Mouse (Mus musculus) forebrain, embryonic 10.5 days (tissue): ENCODE results near the gene Gm28047. TPM values are rescaled to one million over a fixed set of nuclear protein-coding genes. Genes with fewer than 3 reads are reported as not detected.

Experiments used
- DNase-seq: peaks from one replicate; pipeline ENCODE4 v3.0.0-alpha.2; 2017; ENCODE audit warnings: low spot score; ENCODE audit errors: extremely low spot score
- H3K27ac ChIP-seq: fragments of 300-500 bp; sonication (generic); 2 replicates; pipeline ENCODE4 v1.5.1; 2016; ENCODE audit warnings: mild to moderate bottlenecking
- H3K27me3 ChIP-seq: fragments of 300-500 bp; sonication (generic); 2 replicates; pipeline ENCODE4 v1.6.1; 2016; ENCODE audit warnings: mild to moderate bottlenecking; ENCODE audit not compliant: poor library complexity, severe bottlenecking
- H3K36me3 ChIP-seq: fragments of 300-500 bp; sonication (generic); replicated peaks from 2 replicates; pipeline ENCODE4 v1.6.1; 2016; ENCODE audit warnings: mild to moderate bottlenecking, moderate library complexity
- H3K4me1 ChIP-seq: fragments of 300-500 bp; sonication (generic); 2 replicates; pipeline ENCODE4 v1.6.1; 2016
- H3K4me3 ChIP-seq: fragments of 300-500 bp; sonication (generic); 2 replicates; pipeline ENCODE4 v1.5.1; 2016; ENCODE audit warnings: mild to moderate bottlenecking, moderate library complexity
- H3K9me3 ChIP-seq: fragments of 300-500 bp; sonication (generic); 2 replicates; pipeline ENCODE4 v1.6.1; 2016; ENCODE audit warnings: mild to moderate bottlenecking, moderate library complexity
- WGBS: fragments of 180-500 bp; shearing (Covaris S2); methylation state at CpG from one replicate; pipeline ENCODE4 v1.1.7; 2016; 5-methylcytosine and 5-hydroxymethylcytosine counted together
- microRNA counts: library from miRNA; unstranded; fragments of <30 nt; microRNA quantifications from one replicate; lab custom pipeline; 2017
- microRNA-seq: library from miRNA; unstranded; fragments of <30 nt; microRNA quantifications from one replicate; pipeline ENCODE4, GENCODE M21; 2017
- polyA plus RNA-seq: library from polyadenylated mRNA; unstranded; fragments of >200 nt; fragmentation: Nextera tagmentation; extraction: Ambion mirVana; gene quantifications from 2 replicates; pipeline ENCODE4 v1.2.1, GENCODE M21; 2016

Gene Gm28047
- polyA plus RNA-seq, 1 experiment from 2014 or later: not detected

GRCm38 (mm10) chr15:102485853-102486252, 139.0 kb downstream of the Gm28047 start:
- H3K27me3 ChIP-seq: no peaks in the 10 kb centered on the region
- no peak overlapping the region for H3K4me3 ChIP-seq
- WGBS: 92% methylated on average over 12 of the region's 12 CpGs
- peaks cover 99% of the 10 kb centered on the region for H3K36me3 ChIP-seq
- no peak overlapping the region for H3K27ac ChIP-seq
- no peaks in the 10 kb centered on the region for H3K9me3 ChIP-seq
- no peak for DNase-seq
- H3K4me1 ChIP-seq: no peaks in the 10 kb centered on the region

DNA sequence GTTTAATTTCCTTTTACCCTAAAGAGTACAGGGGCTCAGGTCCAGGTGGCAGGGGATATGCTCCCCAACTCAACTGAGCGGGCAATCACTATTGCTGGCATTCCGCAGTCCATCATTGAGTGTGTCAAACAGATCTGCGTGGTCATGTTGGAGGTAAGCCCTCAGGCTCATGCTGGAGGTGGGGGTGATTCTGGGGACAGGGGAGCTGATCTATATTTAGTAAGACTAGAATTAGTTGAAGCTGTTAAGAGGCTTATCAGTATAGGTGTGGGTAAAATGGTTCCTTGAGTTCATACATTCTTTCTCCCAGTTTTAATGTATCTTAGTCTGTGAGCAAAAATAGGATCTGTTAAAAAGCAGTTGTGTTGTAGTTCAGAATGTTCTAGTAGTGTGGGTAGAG, 141.7 kb downstream of the Gm28047 start:
- peaks cover 98% of the 10 kb centered on the region for H3K36me3 ChIP-seq
- H3K4me1 ChIP-seq: no peaks in the 10 kb centered on the region
- H3K27me3 ChIP-seq: no peaks in the 10 kb centered on the region
- WGBS: 96% methylated on average over 3 of the region's 3 CpGs
- H3K9me3 ChIP-seq: no peaks in the 10 kb centered on the region
- no peak overlapping the region for H3K4me3 ChIP-seq
- no peak overlapping the region for H3K27ac ChIP-seq
- DNase-seq: no peak

DNA sequence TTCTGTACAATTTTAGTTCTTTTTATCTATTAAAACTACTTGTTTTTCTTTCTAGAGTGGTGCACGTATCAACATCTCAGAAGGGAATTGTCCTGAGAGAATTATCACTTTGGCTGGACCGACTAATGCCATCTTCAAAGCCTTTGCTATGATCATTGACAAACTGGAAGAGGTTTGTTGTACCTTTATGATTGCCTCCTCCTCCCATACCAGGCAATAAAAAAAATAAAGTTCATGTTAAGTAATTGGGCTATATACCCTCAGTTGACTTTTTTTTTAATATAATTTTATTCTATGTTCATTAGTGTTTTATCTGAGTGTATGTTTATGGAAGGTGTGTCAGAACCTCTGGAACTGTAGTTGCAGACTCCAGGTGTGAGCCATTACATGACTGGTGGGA, 150.3 kb downstream of the Gm28047 start:
- Histone ChIP-seq H3K27me3 (no peaks in the 10 kb centered on the region), H3K4me3 (no peak overlapping the region), H3K36me3 (peaks cover 69% of the 10 kb centered on the region), H3K9me3 (no peaks in the 10 kb centered on the region), H3K4me1 (peaks cover 25% of the 10 kb centered on the region), H3K27ac (no peak overlapping the region)
- 93% methylated on average over 2 of the region's 2 CpGs for WGBS
- DNase-seq: no peak

MicroRNA genes within 50 kb of the gene (microRNA counts, 519-probe panel; counts per million panel counts)
- 341 counts per million, percentile 65 among the panel's probes with 10 or more counts for microRNA mmu-miR-688 (lab: Ali Mortazavi, UCI)

Small RNA genes lying within 50 kb of the gene (microRNA-seq; reads per million reads assigned to microRNA genes)
- 0.90 reads per million for gene Mir688

Other genes starting within 250 kb of the Gm28047 start
- 9.7 and 9.9 TPM in 2 replicates for gene Sp1, start 218.9 kb downstream of the Gm28047 start, polyA plus RNA-seq
- gene Amhr2, start 179.7 kb downstream of the Gm28047 start, polyA plus RNA-seq: 0.33 TPM in 1 of 2 replicates, not detected in the other
- 70.7 and 74.6 TPM in 2 replicates for gene Prr13, start 166.0 kb downstream of the Gm28047 start, polyA plus RNA-seq
- gene Pcbp2, start 154.5 kb downstream of the Gm28047 start, polyA plus RNA-seq: 205 and 217 TPM in 2 replicates
- not detected in 2 replicates for gene Gm10337, start 121.3 kb downstream of the Gm28047 start, polyA plus RNA-seq
- gene Map3k12, start 108.0 kb downstream of the Gm28047 start, polyA plus RNA-seq: 24.0 and 25.4 TPM in 2 replicates
- 132 and 137 TPM in 2 replicates for gene Tarbp2, start 106.9 kb downstream of the Gm28047 start, polyA plus RNA-seq
- 1.3 and 2.2 TPM in 2 replicates for gene Npff, start 100.1 kb downstream of the Gm28047 start, polyA plus RNA-seq
- 16.0 and 19.2 TPM in 2 replicates for gene Atf7, start 397 bp upstream of the Gm28047 start, polyA plus RNA-seq
- gene Atp5g2, start 47.3 kb upstream of the Gm28047 start, polyA plus RNA-seq: 65.1 and 69.2 TPM in 2 replicates
- gene Calcoco1, start 97.1 kb upstream of the Gm28047 start, polyA plus RNA-seq: 21.9 and 24.0 TPM in 2 replicates